Mouse (Mus musculus): ENCODE measurements around the gene Rpl23a. TPM values are rescaled to one million over a fixed set of nuclear protein-coding genes. Genes with fewer than 3 reads are reported as not detected.

Rpl23a gene
- polyA plus RNA-seq, 1 experiment from 2014 or later: 1,381 TPM

DNA sequence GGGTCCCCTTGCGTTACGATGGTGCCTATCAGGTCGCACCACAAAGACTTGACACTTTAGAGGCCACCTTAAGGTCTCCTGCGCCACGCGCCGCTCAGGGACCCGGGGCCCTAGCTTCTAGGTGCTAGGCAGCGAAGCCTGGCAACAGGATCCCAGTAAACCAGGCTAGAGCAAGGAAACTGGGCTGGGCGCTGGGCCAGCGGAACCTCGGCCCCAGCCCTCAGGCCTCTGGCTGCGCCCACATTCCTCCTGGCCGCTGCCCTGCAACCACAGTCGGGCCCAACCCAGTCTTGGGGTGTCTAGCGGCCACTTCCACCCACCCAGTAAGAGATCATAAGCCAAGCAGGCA, 17.6 kb downstream of the Rpl23a start:
- H3K27me3 ChIP-seq: no peaks in the 10 kb centered on the region
- 3% methylated on average over 16 of the region's 16 CpGs for whole genome bisulfite sequencing
- H3K4me2 ChIP-seq: peak overlapping the region; percentile 90
- peak overlapping the region; percentile 91 for H3K27ac ChIP-seq
- ATAC-seq (ENCODE audit: insufficient number of reproducible peaks, insufficient read depth, low FRiP score, low TSS enrichment, low read depth): 0 out of 2 replicates have a peak, but pooled peaks have one; percentile 0
- H3K9me3 ChIP-seq: no peaks in the 10 kb centered on the region
- H3K9ac ChIP-seq (replicated peaks): peak overlapping the region; percentile 99
- peak overlapping the region; percentile 100 for H3K4me3 ChIP-seq (replicated peaks)
- peaks cover 32% of the 10 kb centered on the region for H3K36me3 ChIP-seq
- H3K4me1 ChIP-seq (replicated peaks): peaks cover 41% of the 10 kb centered on the region

GRCm38 (mm10) chr11:78164924-78165760, 18.2 kb downstream of the Rpl23a start, which contains the start of gene Traf4:
Gene Traf4 (minus strand): TSS chr11:78165589.
- H3K27ac ChIP-seq: peak within 1 kb of the TSS; percentile 100
- WGBS: under 1% methylated on average over 61 of the region's 78 CpGs
- H3K4me2 ChIP-seq: peak within 1 kb of the TSS; percentile 90
- peak within 1 kb of the TSS; percentile 99 for H3K9ac ChIP-seq (replicated peaks)
- peak within 1 kb of the TSS; percentile 100 for H3K4me3 ChIP-seq (replicated peaks)
- H3K27me3 ChIP-seq: no peaks in the 10 kb centered on the region
- ATAC-seq (ENCODE audit: insufficient number of reproducible peaks, insufficient read depth, low FRiP score, low TSS enrichment, low read depth): peak; percentile 64
- peaks cover 47% of the 10 kb centered on the region for H3K4me1 ChIP-seq (replicated peaks)
- H3K36me3 ChIP-seq: peaks cover 32% of the 10 kb centered on the region
- H3K9me3 ChIP-seq: no peaks in the 10 kb centered on the region

GRCm38 (mm10) chr11:78164604-78164923, 18.8 kb downstream of the Rpl23a start:
- H3K4me3 ChIP-seq (replicated peaks): peak overlapping the region; percentile 100
- peaks cover 38% of the 10 kb centered on the region for H3K36me3 ChIP-seq
- H3K9me3 ChIP-seq: no peaks in the 10 kb centered on the region
- H3K9ac ChIP-seq (replicated peaks): peak overlapping the region; percentile 99
- no peak for ATAC-seq (ENCODE audit: insufficient number of reproducible peaks, insufficient read depth, low FRiP score, low TSS enrichment, low read depth)
- H3K27ac ChIP-seq: peak overlapping the region; percentile 100
- under 1% methylated on average over 14 of the region's 14 CpGs for WGBS
- H3K4me1 ChIP-seq (replicated peaks): peaks cover 53% of the 10 kb centered on the region
- H3K27me3 ChIP-seq: no peaks in the 10 kb centered on the region
- H3K4me2 ChIP-seq: peak overlapping the region; percentile 90

DNA sequence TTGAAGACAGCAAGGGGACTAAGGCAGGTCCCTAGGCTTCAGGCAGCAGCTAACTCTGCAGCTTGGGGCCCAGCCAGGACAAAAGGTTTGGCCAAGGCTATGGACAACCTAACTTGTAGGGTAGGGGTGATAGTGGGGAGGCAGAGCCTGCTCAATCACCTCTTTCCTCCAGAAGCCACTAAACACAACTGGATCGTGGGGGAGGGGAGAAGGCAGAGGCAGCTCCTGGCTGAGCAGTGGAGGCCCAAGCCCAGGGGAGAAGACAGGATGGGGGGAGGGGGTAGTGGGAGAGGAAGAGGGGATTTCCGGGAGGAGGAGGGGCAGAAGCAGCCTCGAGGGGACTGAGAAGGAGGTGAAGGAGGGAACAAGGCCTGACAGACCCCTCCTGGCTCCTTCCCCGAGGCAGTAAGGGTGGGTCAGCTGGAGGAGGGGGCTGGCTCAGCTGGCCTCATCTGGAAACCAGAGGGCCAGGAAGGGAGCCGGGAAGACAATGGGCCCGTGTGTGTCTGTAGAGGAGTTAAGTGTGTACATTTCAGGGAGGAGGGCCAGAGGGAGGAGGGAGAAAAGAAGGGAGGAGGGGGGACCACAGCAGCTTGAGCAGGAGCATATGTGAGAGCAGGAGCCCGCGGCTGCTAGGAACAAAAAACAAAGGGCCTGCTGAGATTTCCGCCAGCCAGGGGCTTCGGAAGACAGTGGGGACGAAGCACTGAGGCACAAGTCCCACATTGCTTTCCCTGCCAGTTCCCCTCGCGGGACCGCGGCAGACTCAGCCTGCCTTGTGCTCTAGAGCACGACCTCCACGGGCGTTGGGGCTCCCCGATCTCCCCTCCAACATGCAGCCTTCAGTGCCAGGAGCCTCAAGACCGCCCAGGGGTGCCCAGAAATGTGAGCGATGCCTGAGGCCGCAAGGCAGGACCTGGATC, 19.4 kb downstream of the Rpl23a start:
- whole genome bisulfite sequencing: 0% methylated on average over 22 of the region's 22 CpGs

GRCm38 (mm10) chr11:78163045-78163444, 20.3 kb downstream of the Rpl23a start:
- Histone ChIP-seq H3K36me3 (peaks cover 53% of the 10 kb centered on the region), H3K9ac (replicated peaks) (peak overlapping the region; percentile 99), H3K27me3 (no peaks in the 10 kb centered on the region), H3K4me3 (replicated peaks) (peak overlapping the region; percentile 100), H3K27ac (peak overlapping the region; percentile 100), H3K4me1 (replicated peaks) (peaks cover 59% of the 10 kb centered on the region), H3K9me3 (no peaks in the 10 kb centered on the region), H3K4me2 (peak overlapping the region; percentile 90)
- 60% methylated on average over 2 of the region's 2 CpGs for WGBS
- no peak for ATAC-seq (ENCODE audit: insufficient number of reproducible peaks, insufficient read depth, low FRiP score, low TSS enrichment, low read depth)

More for the DNA sequence above, 19.4 kb downstream of the Rpl23a start:
- peaks cover 55% of the 10 kb centered on the region for H3K4me1 ChIP-seq (replicated peaks)
- ATAC-seq (ENCODE audit: insufficient number of reproducible peaks, insufficient read depth, low FRiP score, low TSS enrichment, low read depth): peak; percentile 79
- peak overlapping the region; percentile 99 for H3K9ac ChIP-seq (replicated peaks)
- peak overlapping the region; percentile 100 for H3K4me3 ChIP-seq (replicated peaks)
- no peaks in the 10 kb centered on the region for H3K9me3 ChIP-seq
- H3K36me3 ChIP-seq: peaks cover 44% of the 10 kb centered on the region
- peak overlapping the region; percentile 100 for H3K27ac ChIP-seq
- H3K27me3 ChIP-seq: no peaks in the 10 kb centered on the region
- peak overlapping the region; percentile 90 for H3K4me2 ChIP-seq

DNA sequence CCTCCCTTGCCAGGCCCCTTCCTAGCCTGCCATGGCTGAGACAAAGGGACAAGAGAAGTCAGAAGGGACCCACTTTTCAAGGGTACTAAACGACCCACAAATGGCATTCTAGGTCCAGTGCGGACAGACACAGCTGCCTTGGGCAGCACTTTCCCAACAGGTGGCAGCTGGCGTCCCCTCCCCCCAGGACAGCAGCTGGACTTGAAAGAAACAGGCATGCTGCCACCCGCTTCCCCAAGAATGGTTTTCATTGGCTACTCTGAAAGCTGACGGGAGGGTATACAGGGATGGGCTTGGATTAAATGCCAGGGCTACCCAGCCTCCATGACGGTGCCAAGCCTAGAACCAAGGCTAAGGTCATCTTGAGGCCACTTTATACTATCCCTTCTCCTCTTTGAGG, 20.9 kb downstream of the Rpl23a start:
- Histone ChIP-seq H3K36me3 (peaks cover 59% of the 10 kb centered on the region), H3K9me3 (no peaks in the 10 kb centered on the region), H3K27me3 (no peaks in the 10 kb centered on the region), H3K4me2 (peak overlapping the region; percentile 90), H3K4me1 (replicated peaks) (peaks cover 63% of the 10 kb centered on the region), H3K27ac (peak overlapping the region; percentile 100), H3K4me3 (replicated peaks) (peak overlapping the region; percentile 100), H3K9ac (replicated peaks) (peak overlapping the region; percentile 99)
- no peak for ATAC-seq (ENCODE audit: insufficient number of reproducible peaks, insufficient read depth, low FRiP score, low TSS enrichment, low read depth)
- 47% methylated on average over 6 of the region's 6 CpGs for WGBS

- WGBS: 53% methylated on average over 4 of the region's 4 CpGs
- peak overlapping the region; percentile 90 for H3K4me2 ChIP-seq
- ATAC-seq (ENCODE audit: insufficient number of reproducible peaks, insufficient read depth, low FRiP score, low TSS enrichment, low read depth): no peak
- H3K4me3 ChIP-seq (replicated peaks): peak overlapping the region; percentile 100
- H3K27me3 ChIP-seq: no peaks in the 10 kb centered on the region
- no peaks in the 10 kb centered on the region for H3K9me3 ChIP-seq
- peaks cover 63% of the 10 kb centered on the region for H3K36me3 ChIP-seq
- peak overlapping the region; percentile 99 for H3K9ac ChIP-seq (replicated peaks)
- peaks cover 65% of the 10 kb centered on the region for H3K4me1 ChIP-seq (replicated peaks)
- peak overlapping the region; percentile 100 for H3K27ac ChIP-seq
These were observed 21.4 kb downstream of the Rpl23a start for GRCm38 (mm10) chr11:78161968-78162367.

GRCm38 (mm10) chr11:78161169-78161568, 22.2 kb downstream of the Rpl23a start:
- peaks cover 57% of the 10 kb centered on the region for H3K4me1 ChIP-seq (replicated peaks)
- ATAC-seq (ENCODE audit: insufficient number of reproducible peaks, insufficient read depth, low FRiP score, low TSS enrichment, low read depth): no peak
- 90% methylated on average over 14 of the region's 14 CpGs for WGBS
- 0 out of 2 replicates have a peak overlapping the region, but pooled peaks have one; percentile 3 for H3K4me3 ChIP-seq (replicated peaks)
- peaks cover 71% of the 10 kb centered on the region for H3K36me3 ChIP-seq
- H3K27me3 ChIP-seq: no peaks in the 10 kb centered on the region
- no peaks in the 10 kb centered on the region for H3K9me3 ChIP-seq
- peak overlapping the region; percentile 99; the same call in 1 of the 2 replicates for H3K9ac ChIP-seq (replicated peaks)
- 0 out of 2 replicates have a peak overlapping the region, but pooled peaks have one; percentile 41 for H3K27ac ChIP-seq
- H3K4me2 ChIP-seq: 0 out of 2 replicates have a peak overlapping the region, but pooled peaks have one; percentile 90

DNA sequence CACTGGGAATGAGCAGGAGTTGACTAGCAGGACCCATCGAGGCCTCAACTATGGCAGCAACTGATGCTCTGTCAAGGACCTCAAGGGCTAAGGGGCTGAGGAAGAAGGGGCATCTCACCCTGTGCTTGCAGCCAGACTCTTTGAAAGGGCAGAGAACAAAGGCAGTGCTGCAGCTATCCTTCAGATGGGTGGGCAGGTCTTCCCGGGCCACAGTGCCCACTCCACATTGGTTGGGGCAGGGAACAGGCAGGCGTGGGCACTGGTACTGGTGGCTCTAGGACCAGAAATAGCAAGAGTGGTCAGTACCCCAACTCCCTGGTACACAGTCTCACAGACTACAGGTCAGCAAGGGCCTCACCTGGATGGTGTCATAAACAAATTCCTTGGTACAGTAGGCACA, 22.7 kb downstream of the Rpl23a start:
- ATAC-seq (ENCODE audit: insufficient number of reproducible peaks, insufficient read depth, low FRiP score, low TSS enrichment, low read depth): no peak
- Histone ChIP-seq H3K4me1 (replicated peaks) (peaks cover 52% of the 10 kb centered on the region), H3K9ac (replicated peaks) (0 out of 2 replicates have a peak overlapping the region, but pooled peaks have one; percentile 4), H3K9me3 (no peaks in the 10 kb centered on the region), H3K4me2 (no peak overlapping the region), H3K27me3 (no peaks in the 10 kb centered on the region), H3K27ac (0 out of 2 replicates have a peak overlapping the region, but pooled peaks have one; percentile 41), H3K36me3 (peaks cover 76% of the 10 kb centered on the region), H3K4me3 (replicated peaks) (no peak overlapping the region)
- WGBS: 91% methylated on average over 3 of the region's 3 CpGs

DNA sequence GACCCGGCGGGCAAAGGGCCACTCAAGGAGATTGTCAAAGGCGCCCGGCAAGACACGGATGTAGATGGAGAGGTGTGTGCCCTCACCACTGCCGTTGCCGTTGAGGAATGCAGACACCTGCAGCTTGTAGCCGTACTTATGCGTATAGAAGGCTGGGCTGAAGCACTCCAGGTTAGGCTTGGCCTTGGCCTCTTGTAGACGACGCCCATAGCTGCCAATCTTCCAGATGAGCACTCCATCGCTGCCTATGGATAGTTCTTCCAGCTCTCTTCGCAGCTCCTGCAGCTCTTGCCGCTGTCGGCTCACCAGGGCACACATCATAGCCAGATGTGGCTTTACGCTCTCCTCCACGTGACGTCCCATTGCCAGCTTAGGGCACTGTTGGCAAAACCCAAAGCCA, 23.2 kb downstream of the Rpl23a start:
- Histone ChIP-seq H3K27ac (no peak overlapping the region), H3K4me1 (replicated peaks) (peaks cover 51% of the 10 kb centered on the region), H3K4me3 (replicated peaks) (no peak overlapping the region), H3K4me2 (no peak overlapping the region), H3K27me3 (no peaks in the 10 kb centered on the region), H3K9me3 (no peaks in the 10 kb centered on the region), H3K9ac (replicated peaks) (no peak overlapping the region), H3K36me3 (peaks cover 81% of the 10 kb centered on the region)
- WGBS: 87% methylated on average over 18 of the region's 18 CpGs
- ATAC-seq (ENCODE audit: insufficient number of reproducible peaks, insufficient read depth, low FRiP score, low TSS enrichment, low read depth): no peak

GRCm38 (mm10) chr11:78159557-78159956, 23.8 kb downstream of the Rpl23a start:
- H3K9ac ChIP-seq (replicated peaks): no peak overlapping the region
- H3K9me3 ChIP-seq: no peaks in the 10 kb centered on the region
- H3K4me1 ChIP-seq (replicated peaks): peaks cover 51% of the 10 kb centered on the region
- 0 out of 2 replicates have a peak overlapping the region, but pooled peaks have one; percentile 30 for H3K27ac ChIP-seq
- peaks cover 88% of the 10 kb centered on the region for H3K36me3 ChIP-seq
- no peak overlapping the region for H3K4me3 ChIP-seq (replicated peaks)
- H3K27me3 ChIP-seq: no peaks in the 10 kb centered on the region
- H3K4me2 ChIP-seq: peak overlapping the region; percentile 19; the same call in 1 of the 2 replicates
- no peak for ATAC-seq (ENCODE audit: insufficient number of reproducible peaks, insufficient read depth, low FRiP score, low TSS enrichment, low read depth)
- 75% methylated on average over 7 of the region's 7 CpGs for WGBS

All from limb, embryonic 12.5 days (tissue).